Mouse (Mus musculus): ENCODE measurements around the gene Inpp5a.

Gene Inpp5a

GRCm38 (mm10) chr7:139540601-139541000, 151.7 kb downstream of the Inpp5a start:
- no peak for DNase-seq (ENCODE audit: low spot score)

GRCm38 (mm10) chr7:139541422-139541821, 152.5 kb downstream of the Inpp5a start:
- no peak for DNase-seq (ENCODE audit: low spot score)

GRCm38 (mm10) chr7:139544706-139545625, 156.1 kb downstream of the Inpp5a start:
- DNase-seq (ENCODE audit: low spot score): no peak

- no peak for DNase-seq (ENCODE audit: low spot score)
These were observed 158.4 kb downstream of the Inpp5a start for GRCm38 (mm10) chr7:139547325-139547724.

- DNase-seq (ENCODE audit: low spot score): no peak
These were observed 161.3 kb downstream of the Inpp5a start for GRCm38 (mm10) chr7:139550086-139550783.

- no peak for DNase-seq (ENCODE audit: low spot score)
These were observed 162.6 kb downstream of the Inpp5a start for GRCm38 (mm10) chr7:139551519-139551918.

- no peak for DNase-seq (ENCODE audit: low spot score)
These were observed 167.4 kb downstream of the Inpp5a start for GRCm38 (mm10) chr7:139556331-139556730.

GRCm38 (mm10) chr7:139556746-139557526, 168.0 kb downstream of the Inpp5a start:
- no peak for DNase-seq (ENCODE audit: low spot score)

- no peak for DNase-seq (ENCODE audit: low spot score)
These were observed 170.8 kb downstream of the Inpp5a start for GRCm38 (mm10) chr7:139559659-139560058.

- DNase-seq (ENCODE audit: low spot score): no peak
These were observed 174.5 kb downstream of the Inpp5a start for GRCm38 (mm10) chr7:139563425-139563824.

GRCm38 (mm10) chr7:139564161-139564560, 175.3 kb downstream of the Inpp5a start:
- no peak for DNase-seq (ENCODE audit: low spot score)

GRCm38 (mm10) chr7:139565998-139566397, 177.1 kb downstream of the Inpp5a start:
- no peak for DNase-seq (ENCODE audit: low spot score)

GRCm38 (mm10) chr7:139566533-139566932, 177.6 kb downstream of the Inpp5a start:
- DNase-seq (ENCODE audit: low spot score): no peak

GRCm38 (mm10) chr7:139570788-139571187, 181.9 kb downstream of the Inpp5a start:
- no peak for DNase-seq (ENCODE audit: low spot score)

- DNase-seq (ENCODE audit: low spot score): no peak
These were observed 183.8 kb downstream of the Inpp5a start for GRCm38 (mm10) chr7:139572665-139573064.

- no peak for DNase-seq (ENCODE audit: low spot score)
These were observed 187.3 kb downstream of the Inpp5a start for GRCm38 (mm10) chr7:139576064-139576686.

GRCm38 (mm10) chr7:139579261-139579905, 190.5 kb downstream of the Inpp5a start:
- no peak for DNase-seq (ENCODE audit: low spot score)

GRCm38 (mm10) chr7:139580851-139581775, 192.2 kb downstream of the Inpp5a start:
- no peak for DNase-seq (ENCODE audit: low spot score)

- no peak for DNase-seq (ENCODE audit: low spot score)
These were observed 193.1 kb downstream of the Inpp5a start for GRCm38 (mm10) chr7:139581801-139582571.

Data from urinary bladder, postnatal 25 days (tissue).